9 mouse cellular contexts compared by ENCODE assay signal in the genomic region with DNA sequence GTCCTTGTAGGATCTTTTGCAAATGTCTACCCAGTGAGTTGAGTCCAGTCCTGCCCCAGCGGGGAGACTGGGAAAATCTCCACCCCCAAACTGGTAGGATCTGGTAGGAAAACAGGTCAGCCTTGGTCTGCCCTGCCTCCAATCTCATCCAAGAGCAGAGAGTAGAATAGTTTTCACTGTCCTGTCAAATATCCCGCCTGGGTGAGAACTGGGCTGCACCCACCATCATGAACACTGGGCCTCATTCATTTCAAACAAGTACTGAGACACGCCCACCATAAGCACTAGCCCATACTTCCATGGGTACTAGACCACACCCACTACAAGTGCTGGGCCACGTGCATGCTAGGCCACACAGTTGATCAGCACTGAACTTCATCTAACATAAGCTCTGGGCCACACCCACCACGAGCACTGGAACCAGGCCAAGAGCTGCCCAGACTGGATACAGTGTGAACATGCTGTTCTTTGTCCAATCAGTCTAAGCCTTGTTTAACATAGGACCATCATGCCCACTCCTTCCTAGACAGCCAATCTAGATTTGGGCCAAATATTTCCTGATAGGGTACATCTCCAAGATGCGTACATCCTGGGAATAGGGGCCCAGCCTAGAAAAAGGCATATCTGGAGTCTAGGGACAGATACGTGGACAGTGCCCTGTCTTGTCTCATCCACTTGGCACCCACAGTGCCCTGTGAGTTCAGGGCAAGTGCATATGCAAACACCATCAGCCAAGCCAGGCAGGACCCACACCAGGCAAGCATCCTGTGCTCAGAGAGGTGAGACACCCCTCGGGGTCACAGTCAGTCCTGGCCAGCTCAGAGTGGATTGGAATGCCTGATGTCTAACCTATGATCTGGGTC. TPM values are rescaled to one million over a fixed set of nuclear protein-coding genes. Genes with fewer than 3 reads are reported as not detected.
A peak's percentile ranks its signal among the peaks of the same experiment; 100 is the strongest.
DNase-seq lines count a peak whose midpoint lies in the region; ATAC-seq lines count a peak whose summit lies in the region.
"Had no signal": no experiment of that assay in that cellular context is flagged by ENCODE, and none has a peak within 500 bp of the region (broad histone marks: within the 10 kb centered on the region; RNA-seq: fewer than 3 reads in every experiment).

No protein-coding gene starts in this region.

- no peak for ATAC-seq in midbrain, embryonic 11.5 days (ENCODE audit: low FRiP score)
- no peak for ATAC-seq in midbrain, embryonic 13.5 days

- no peaks in the 10 kb centered on the region for H3K4me1 ChIP-seq in midbrain, embryonic 11.5 days (ENCODE audit: control insufficient read depth, insufficient read depth, low read length)
- no peaks in the 10 kb centered on the region for H3K4me1 ChIP-seq in midbrain, embryonic 13.5 days (replicated peaks)

- no peaks in the 10 kb centered on the region for H3K27me3 ChIP-seq in midbrain, embryonic 11.5 days (ENCODE audit: control insufficient read depth, insufficient read depth, low read length)
- no peaks in the 10 kb centered on the region for H3K27me3 ChIP-seq in midbrain, embryonic 13.5 days

- intact Hi-C loops in heart, postnatal 10 days (cut with DNase I), result no loop called here

- no peaks in the 10 kb centered on the region for H3K9me3 ChIP-seq in midbrain, embryonic 11.5 days (ENCODE audit: control insufficient read depth, low read length)
- no peaks in the 10 kb centered on the region for H3K9me3 ChIP-seq in midbrain, embryonic 13.5 days
- H3K9me3 ChIP-seq: hindbrain, embryonic 10.5 days had no signal

- no peak overlapping the region for H3K27ac ChIP-seq in midbrain, embryonic 11.5 days (ENCODE audit: low read depth, low read length)
- no peak overlapping the region for H3K27ac ChIP-seq in midbrain, embryonic 13.5 days
- H3K27ac ChIP-seq: hindbrain, embryonic 10.5 days; macrophage had no signal

- H3K9ac ChIP-seq in midbrain, embryonic 11.5 days (ENCODE audit: low read length), result no peak overlapping the region
- H3K9ac ChIP-seq in midbrain, embryonic 13.5 days (replicated peaks), result no peak overlapping the region

- WGBS in midbrain, embryonic 11.5 days, result 74% methylated on average over 8 of the region's 8 CpGs
- 77% methylated on average over 8 of the region's 8 CpGs for WGBS in midbrain, embryonic 13.5 days

- DNase-seq in midbrain, embryonic 11.5 days (ENCODE audit: low spot score, missing footprints), result peak; percentile 70
- DNase-seq in gastrocnemius, postnatal 10 days, result peak; percentile 73
- peak; percentile 81 for DNase-seq in heart, postnatal 10 days
- DNase-seq in skeletal muscle tissue, adult 2 months (ENCODE audit: low read depth, low spot score), result peak; percentile 98
- DNase-seq in thymus, postnatal 36 days, result no peak
- no peak for DNase-seq in frontal cortex, postnatal 10 days (ENCODE audit: low spot score in 2 of 2)

- H3K36me3 ChIP-seq in midbrain, embryonic 11.5 days (ENCODE audit: control insufficient read depth, insufficient read depth, low read length), result no peaks in the 10 kb centered on the region
- no peaks in the 10 kb centered on the region for H3K36me3 ChIP-seq in midbrain, embryonic 13.5 days
- H3K36me3 ChIP-seq: hindbrain, embryonic 10.5 days had no signal

- H3K4me2 ChIP-seq in midbrain, embryonic 11.5 days, result no peak overlapping the region
- H3K4me2 ChIP-seq in midbrain, embryonic 13.5 days (replicated peaks), result no peak overlapping the region

- H3K4me3 ChIP-seq in midbrain, embryonic 11.5 days (ENCODE audit: low read depth, low read length), result no peak overlapping the region
- H3K4me3 ChIP-seq in midbrain, embryonic 13.5 days (replicated peaks), result no peak overlapping the region
- H3K4me3 ChIP-seq: hindbrain, embryonic 10.5 days had no signal

RNA-seq across cellular contexts. Expression of a gene that starts 56.2 kb away (rescaled TPM):
- polyA plus RNA-seq in midbrain, embryonic 11.5 days (2014; fragmentation: Nextera tagmentation; extraction: Ambion mirVana), result 4.9 and 5.5 TPM in 2 replicates
- 1.6 and 1.9 TPM in 2 replicates for polyA plus RNA-seq in midbrain, embryonic 13.5 days (2015; fragmentation: Nextera tagmentation; extraction: Ambion mirVana)
- total RNA-seq in gastrocnemius, postnatal 10 days (2021), result under 1 TPM; 0.28 to 0.41 TPM
- total RNA-seq in heart, postnatal 10 days (2021), result 1 to 10 TPM in 1 of 2 experiments, under 1 TPM in 1; 0.15 to 1.2 TPM

Comparison
In these comparisons a context has a peak if more than half of its experiments do, and no peak if none do; other contexts are left out.
1. DNase-seq: peak in midbrain, embryonic 11.5 days (single experiment), gastrocnemius, postnatal 10 days (single experiment), heart, postnatal 10 days (2 of 2) and skeletal muscle tissue, adult 2 months (single experiment); none in thymus, postnatal 36 days (0 of 2) and frontal cortex, postnatal 10 days (0 of 2).